Mouse (Mus musculus) urinary bladder, adult 2 months (tissue): ENCODE results near the gene Cep135. TPM values are rescaled to one million over a fixed set of nuclear protein-coding genes. Genes with fewer than 3 reads are reported as not detected.

Experiments
- DNase-seq: peaks from one replicate; pipeline ENCODE4 v3.0.0; 2022; ENCODE audit warnings: low spot score
- polyA plus RNA-seq: library from polyadenylated mRNA; depleted of rRNA; stranded (reverse); fragments of >200 nt; gene quantifications from 2 replicates; pipeline ENCODE4 v1.2.3, GENCODE M21; 2012; rRNA removed

Cep135 gene
- polyA plus RNA-seq: 3.6 and 3.9 TPM in 2 replicates

DNA sequence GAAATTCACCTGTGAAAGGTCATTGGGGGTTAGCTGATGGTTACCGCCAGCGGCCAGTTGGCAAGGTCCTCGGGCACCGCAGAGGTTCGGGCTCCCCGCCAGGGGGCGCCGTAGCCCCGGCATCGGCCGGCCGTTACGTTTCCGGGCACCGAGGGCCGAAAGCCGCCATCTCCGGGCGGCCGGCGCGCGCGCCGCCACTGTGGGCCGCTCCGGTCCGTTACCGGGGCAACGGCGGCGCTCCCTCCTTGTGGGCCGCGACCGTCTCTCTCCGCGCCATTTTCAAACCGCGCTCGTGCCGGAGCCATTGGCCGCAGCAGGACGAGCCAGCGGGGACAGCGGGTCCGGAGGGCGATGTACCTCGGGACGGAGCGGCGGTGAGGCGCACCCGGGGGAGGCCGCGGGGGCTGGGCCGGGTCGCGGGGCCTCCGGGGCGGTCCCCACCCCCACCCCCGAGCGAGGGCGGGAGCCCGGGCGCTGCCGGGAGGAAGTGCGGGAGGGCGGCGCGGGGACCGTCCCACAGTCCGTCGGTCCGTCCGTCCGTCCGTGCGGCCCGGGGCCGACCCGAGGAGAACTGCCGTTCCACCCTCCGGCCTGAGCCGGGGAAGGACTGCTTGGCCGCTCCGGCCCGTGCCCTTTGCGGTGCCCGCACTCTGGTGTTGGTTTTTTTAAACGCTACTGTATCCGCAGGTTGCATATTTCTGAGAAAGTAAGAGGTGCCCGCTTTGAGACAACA lies at the start of gene Cep135:
Cep135 (plus strand) TSS at position 148 of the 733 bp plus-strand sequence.
- DNase-seq: peak; percentile 81

DNA sequence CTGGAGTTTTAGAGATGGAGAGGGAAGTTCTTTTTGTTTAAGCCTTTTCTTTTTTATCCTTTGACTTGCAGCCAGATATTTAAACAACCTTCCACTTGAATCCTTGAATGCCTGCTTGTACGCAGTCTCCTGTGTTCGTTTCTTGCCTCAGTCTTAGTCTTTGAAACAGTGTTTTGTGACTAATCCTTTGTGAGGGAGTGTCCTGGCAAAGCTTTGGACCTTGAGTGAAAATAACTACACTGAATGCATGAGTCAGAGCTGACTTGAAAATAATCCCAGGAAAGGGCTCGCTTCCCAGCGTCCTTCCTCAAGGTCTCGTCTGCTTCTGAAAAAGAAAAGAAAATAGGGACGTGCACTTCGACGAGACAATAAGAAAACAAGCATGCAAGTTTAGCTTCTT lies 48.3 kb upstream of the Cep135 start:
- no peak for DNase-seq

DNA sequence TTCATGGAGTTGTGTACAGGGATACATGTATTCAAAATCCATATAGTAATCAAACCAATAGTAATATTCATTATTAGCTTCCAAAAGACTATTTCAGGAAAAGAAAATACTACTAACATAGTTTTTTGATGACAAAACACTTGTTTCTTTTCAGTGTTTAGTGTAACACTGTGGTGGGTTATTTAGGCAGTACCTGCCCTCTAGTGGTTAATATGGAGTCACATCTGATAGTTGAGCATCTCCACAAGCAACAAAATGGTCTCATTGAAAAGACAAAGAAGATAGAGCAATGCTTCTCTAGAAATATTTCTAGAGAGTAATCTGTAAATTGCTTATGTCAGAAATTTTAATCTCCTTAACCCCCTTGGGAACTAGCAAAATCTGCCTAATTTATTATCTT lies 47.7 kb upstream of the Cep135 start:
- DNase-seq: no peak

DNA sequence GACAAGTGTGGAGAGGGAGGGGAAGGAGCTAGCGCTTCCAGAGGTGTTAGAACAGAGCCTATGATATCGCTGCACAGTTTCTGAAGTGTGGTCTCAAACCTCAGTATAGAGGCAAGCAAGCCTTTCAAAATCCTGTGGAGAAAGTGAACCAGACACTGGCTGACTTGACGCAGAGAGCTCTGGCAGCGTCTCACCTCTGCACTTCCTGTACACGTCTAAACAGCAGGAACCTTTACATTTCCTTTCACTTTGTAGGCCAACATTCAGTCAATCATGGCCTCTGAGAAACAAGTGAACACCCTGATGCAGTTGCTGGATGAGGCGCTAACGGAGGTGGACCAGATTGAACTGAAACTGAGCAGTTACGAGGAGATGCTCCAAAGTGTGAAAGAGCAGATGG lies 45.3 kb upstream of the Cep135 start:
- no peak for DNase-seq

DNA sequence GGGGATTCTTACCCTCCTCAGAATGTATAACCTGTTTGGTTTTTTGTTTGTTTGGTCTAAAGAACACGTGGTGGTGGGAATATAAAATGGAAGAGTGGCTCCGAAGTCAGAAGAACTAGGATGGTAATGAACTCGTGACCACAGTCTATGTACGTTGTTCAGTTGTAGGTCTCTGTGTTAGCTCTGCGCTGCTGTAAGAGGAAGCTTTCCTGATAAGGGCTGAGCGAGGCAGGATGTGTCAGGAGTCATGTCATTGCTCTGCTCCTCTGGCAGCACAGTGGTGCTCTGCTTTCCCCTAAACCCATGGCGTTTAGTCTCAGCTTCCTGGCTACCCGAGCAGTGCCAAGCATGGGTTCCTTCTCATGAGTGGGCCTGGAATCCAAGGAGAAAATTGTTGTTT lies 38.1 kb upstream of the Cep135 start:
- no peak for DNase-seq

DNA sequence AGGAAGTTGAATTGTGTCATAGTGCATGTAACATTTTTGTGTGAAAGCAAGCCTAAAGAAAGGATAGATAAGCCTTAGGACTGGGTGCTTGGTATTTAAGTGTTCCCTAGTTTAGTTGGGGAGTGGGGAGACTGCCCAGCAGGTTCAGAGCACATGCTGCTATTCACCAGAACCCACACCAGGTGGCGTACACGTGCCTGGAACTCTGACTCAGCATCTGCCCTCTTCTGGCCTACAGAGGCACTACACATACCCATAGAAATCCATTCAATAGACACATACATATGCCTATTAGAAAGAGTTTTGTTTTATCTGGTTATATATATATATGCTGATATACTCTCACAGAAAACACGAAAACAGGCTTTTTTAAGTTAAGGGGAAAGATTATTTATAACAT lies 23.2 kb upstream of the Cep135 start:
- no peak for DNase-seq

DNA sequence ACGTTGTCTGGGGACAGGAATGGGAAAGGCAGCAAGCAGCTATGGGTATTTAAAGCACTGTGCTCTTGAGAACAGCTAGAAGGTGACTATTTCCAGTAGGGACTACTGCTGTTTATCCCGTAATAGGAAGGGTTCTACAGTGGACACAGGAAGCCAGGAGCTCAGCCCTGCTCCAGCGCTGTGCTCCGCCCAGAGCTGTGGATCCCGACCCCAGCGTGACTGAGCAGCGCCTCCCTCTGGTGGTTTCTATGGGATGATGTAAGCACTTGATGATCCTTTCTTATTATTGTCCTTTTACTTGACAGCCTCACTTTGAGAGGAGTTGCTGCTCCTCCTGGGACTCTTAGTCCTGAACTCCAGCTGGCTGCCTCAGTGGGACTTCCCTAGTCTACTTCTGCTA lies 14.2 kb upstream of the Cep135 start:
- DNase-seq: no peak

DNA sequence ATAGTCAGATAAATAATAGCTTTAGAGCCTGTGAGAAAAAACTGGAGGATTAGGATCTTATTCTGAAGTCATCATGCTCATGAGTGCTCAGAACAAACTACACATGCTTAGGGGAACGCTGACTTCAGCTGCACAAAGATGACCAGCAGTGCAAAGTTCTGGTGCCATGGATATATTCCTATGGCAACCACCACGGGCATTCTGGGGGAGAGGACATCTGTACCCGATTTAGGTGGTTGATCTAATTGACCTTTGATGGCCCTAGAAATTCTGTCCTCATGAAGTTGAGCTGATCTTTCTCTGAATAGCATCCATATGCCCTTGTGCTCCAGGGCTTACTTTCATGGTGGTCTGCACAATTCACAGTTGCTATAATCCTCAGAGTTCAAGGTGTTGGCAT lies 11.5 kb upstream of the Cep135 start:
- no peak for DNase-seq

DNA sequence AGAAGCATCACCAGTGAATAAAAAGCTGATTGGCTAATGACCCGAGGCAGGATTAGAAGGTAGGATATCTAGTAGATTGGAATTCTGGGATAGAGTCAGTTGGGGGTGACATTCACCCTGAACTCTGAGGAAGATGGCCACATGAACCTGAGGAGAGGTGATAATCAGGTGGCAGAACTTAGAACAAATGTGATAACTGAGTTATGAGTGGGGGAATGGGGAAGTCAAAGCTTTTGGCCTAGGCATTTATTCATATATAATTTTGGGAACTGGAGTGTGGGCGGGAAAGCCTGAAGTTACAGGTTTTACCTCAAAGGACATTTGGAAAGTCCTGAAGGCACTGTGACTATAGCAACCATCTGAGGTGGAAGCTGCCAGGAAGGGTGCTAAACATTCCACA lies 3.1 kb upstream of the Cep135 start:
- no peak for DNase-seq

DNA sequence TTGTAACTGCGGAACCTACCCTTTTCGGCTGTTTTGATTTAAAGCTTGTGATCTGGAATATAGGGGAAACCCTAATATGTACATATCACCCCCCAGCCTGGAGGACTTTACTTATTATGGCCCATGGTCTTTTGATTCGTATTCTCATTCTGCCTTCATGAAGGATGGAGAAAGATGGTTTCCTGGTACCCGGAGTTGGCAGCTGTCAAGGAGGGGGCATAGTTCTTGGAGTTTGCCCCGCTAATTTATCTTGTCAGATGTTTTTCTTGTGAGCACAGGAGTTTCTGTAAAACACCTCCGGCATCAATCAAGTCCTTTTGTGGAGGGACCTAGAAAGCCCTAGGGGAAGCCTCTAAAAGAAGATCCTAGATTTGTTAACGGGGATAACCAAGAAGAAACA lies 813 bp downstream of the Cep135 start:
- DNase-seq: no peak

DNA sequence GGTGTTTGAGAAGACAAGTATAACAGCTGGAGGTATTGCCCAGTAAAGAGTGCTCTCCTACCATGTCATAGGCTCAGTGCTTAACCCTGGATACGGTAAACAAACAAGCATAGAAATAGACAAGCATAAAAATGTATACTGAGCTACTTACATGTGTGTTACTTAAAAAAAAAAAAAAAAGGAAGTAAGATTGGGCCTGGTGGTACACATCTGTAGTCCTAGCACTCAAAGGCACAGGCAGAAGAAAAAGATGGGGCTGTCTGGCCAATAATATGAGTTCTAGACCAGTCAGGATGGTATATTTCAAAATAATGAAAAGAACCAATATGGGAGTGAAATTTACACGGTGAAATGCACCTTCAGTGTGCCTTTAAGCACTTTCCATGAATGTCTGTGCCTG lies 1.5 kb downstream of the Cep135 start:
- DNase-seq: no peak

DNA sequence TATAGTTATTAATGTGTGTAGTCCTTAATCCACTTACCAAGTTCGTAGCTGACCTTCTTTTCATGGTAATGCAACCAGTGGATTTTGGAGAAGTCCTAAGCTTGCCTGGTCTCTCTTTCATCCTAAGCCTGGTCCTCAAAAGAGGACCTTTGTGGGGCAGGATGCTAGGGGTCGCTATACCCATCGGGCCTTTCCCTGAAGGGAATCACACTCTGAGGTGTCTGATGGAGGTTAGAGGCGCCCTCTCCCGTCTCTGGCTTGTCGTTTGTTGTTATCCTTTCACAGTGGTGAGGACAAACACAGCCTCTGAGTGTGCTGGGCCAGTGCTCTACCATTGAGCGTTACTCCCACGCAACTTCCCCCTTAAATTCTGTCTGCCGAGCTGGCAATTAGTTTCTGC lies 3.4 kb downstream of the Cep135 start:
- DNase-seq: no peak

DNA sequence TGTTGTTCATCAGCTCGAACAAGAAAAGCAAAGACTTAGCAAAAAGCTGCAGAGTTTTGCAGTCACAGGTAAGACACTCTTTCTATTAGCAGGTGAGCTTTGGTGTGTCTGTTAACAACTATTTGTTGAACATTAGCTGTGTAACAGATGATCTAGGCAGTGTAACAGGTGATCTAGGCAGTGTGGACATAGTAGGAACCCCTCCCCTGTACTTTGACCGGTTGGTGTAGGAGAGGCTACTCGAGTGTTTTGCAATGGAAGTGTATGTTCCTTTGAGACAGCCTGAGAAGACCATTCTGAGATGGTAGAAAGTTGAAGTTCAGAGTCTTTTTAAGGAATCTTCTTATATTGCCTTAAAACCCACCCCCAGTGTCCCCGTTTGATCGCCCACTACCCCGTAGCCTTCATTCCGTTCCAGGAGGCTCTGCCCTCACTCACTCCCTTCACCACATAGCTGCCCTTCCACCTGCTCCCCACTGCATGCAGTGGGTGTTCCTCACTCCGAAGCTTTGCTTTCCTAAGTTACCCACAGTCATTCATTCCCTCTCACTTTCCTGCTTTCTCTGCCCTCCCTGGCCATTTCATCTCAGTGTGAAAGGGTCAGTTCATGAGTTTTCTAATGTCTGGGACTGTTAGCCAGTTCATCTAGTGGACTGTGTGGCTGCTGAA lies 21.3 kb downstream of the Cep135 start:
- DNase-seq: no peak

DNA sequence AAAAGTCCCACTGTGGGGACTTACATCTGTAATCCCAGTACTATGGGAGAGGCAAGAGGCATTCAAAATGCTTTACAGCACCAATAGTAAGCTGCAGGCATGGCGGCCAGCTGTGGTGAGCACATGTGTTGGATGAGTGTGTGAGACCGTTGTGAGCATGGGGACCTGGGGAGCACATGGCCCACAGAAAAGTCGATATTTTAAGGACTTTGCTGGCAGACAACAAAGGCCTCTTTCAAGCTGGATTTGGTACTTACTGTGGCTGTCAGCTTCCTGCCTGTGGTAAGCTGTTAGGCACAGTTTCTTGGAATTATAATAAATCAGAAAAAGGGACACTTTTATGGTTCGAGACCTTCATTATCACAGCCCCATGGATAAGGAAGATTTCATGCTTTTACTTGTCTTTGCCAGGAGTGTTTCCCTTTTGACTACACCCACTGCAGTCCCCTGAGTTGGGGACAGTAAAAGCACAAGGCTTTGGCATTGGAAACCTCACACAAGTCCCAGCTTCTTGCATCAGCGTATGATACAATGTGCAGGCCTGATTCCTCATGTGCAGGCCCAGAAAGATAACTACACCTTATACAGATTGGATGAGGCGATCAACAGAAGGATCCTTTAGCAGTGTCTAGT lies 24.5 kb downstream of the Cep135 start:
- no peak for DNase-seq

DNA sequence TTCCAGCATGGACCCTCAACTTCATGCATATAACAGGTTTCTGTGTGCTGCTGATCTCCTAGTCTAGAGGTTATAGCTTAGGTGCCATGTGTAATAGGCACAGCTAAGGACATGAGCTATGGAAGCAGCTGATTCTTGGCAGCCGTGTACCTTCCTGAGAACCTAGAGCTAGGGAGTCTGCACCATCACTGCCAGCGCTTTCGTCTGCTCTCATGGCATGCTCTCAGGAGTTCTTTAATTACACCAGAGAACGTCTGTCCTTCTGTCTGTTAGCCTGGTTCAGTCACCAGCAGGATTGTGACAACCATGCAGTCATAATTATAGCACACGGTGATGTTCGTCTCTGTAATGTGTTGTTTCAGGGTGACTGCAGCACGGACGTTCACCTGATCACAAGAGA lies 26.8 kb downstream of the Cep135 start:
- no peak for DNase-seq

DNA sequence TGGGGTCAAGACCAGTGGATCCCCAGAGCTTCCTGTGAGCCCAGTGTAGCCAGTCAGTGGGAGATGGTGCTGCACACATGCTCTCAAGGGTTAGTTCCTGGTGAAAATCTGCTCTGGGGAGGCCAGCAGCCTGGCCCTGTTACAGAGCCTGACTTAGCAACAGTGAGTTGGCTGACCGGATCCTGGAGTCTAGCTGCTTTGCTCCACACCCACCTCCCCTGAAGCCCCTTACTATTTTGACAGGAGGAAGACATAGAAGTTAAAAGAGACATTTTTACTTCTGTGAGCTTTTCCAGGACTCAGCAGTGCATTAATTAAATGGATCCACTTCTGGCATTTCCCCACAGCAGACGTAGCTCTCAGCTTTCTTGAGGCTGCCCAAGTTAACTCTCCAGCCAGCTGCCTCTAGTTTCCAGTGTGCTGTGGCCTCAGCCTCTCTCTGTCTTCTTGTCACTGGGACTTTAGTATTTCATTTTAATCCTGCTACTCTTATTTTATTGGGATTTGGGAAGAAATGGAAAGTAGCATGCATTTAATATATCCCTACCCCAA lies 27.8 kb downstream of the Cep135 start:
- DNase-seq: no peak

DNA sequence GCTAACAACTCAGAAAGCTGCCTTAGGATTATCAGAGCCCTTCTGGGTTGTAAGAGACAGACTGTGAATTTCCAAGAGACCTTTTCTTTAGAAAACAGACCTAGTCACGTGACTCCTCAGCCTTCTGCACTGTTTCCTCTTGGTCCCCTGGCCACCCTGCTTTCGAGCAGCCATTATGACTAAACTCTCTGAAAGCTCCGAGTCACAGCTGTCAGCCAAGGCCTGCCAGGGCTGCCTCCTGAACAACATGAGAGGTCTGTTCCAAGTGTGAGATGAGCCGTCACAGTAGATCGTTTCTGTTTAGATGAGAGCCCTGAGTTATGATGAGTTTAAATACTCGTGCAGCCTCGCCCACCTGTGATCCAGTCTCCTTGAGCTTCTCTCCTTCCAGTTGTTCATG lies 30.3 kb downstream of the Cep135 start:
- DNase-seq: no peak

DNA sequence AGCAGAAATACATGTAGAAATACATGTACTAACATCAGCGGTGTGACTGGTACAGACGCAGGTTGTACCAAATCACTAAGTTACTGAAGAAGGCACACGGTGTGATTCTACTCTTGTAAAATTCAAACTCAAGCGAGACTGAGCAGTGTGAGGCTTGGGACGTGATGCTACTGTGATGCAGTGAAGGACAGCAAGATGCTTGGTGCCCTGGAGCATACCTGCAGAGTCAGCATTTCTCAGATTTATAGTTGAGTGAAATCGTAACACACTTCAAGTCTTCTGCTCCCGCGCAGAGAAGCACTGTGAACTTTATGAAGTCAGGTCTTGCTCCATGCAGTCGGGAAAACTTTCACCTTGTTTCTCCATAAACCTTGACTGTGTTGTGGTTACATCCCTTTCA lies 35.3 kb downstream of the Cep135 start:
- no peak for DNase-seq

DNA sequence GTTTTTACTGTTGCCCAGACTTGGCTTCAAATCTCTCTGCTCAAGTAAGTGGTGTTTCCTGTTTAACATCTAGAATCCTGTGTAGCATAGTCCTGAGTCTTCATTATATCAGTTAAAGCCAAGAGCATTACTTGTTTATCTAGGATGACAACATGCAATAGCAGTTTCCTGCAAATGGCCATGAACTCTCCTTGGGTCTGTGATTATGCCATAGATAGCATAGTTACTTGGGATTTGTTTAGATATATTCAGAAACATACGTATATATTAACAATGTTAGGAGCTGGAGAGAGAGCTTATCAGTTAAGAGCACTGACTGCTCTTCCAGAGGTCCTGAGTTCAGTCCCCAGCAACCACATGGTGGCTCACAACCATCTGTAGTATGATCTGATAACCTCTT lies 39.3 kb downstream of the Cep135 start:
- no peak for DNase-seq

DNA sequence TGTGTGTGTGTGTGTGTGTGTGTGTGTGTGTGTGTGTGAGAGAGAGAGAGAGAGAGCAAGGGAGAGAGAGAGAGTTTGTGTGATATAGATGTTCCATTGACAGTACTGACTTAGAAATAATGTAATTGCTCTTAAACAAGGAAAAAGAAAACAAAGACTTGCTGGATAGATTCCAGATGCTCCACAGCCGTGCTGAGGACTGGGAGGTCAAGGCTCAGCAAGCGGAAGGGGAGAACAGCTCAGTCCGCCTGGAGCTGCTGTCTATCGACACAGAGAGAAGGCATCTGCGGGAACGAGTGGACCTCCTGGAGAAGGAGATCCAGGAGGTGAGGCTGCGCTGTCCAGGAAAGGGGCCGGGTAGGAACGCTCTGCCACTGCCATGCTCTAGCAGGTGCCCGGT lies 45.5 kb downstream of the Cep135 start:
- DNase-seq: no peak

DNA sequence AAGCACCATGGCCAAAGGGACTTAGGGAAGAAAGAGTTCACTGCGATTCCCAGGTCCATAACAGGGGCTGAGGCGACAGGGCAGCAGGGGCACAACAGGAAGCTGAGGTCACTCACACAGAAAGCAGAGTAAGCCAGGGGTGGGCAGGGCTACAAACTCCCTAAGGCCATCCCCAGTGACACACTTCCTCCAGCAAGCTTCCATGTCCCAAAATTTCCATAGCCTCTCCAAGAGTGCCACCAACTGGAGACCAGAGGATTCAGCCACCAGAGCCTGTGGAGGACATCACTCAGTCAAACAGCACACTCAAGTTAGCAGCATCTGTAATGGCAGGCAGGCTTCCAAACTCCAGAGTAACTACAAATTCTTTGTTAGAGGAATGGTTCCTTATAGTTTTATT lies 47.1 kb downstream of the Cep135 start:
- DNase-seq: no peak

DNA sequence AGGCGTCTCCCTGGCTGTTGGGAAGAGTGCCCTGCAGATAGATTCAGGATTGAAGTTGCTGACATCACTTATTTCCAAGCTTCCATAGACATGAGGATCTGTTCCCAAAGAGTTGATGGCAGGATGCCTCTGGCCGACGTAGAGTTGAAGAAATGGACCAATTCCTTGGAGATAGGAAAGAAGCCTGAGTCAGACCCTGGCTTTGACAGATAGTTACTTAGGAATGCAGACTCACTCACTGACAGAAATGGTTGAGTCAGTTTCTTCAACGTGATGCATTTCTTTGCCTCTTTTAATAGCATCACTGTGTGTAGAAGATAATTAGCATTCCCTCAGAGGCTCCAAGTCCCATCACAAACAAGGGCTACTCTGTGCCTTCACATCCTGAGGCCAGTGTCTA lies 53.6 kb downstream of the Cep135 start:
- DNase-seq: no peak

DNA sequence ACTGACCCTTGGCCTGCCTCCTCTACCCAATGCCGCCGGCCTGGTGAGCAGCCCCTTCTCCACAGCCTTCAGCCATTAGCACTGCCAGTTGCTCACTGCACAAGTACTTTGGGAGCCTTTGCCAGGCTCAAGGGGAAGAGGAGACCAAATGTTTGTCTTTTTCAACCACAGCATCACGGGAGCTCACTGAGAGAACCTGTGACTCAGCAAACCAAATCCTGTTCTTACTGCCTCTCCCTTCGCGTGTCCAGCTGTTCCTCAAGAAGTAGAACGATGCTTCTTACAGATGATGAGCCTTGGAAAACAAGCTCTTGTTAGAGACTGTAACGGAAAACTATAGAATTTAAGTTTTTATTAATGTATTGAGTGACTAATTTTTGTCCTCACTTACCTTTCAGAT lies 55.7 kb downstream of the Cep135 start:
- DNase-seq: no peak
